Mouse (Mus musculus) R1 (cell line): ENCODE measurements around the gene Xpc.

Experiments used
- DNase-seq: peaks from one replicate; pipeline ENCODE4 v3.0.0-alpha.2; 2018; ENCODE audit warnings: low read depth, low spot score

Gene Xpc

DNA sequence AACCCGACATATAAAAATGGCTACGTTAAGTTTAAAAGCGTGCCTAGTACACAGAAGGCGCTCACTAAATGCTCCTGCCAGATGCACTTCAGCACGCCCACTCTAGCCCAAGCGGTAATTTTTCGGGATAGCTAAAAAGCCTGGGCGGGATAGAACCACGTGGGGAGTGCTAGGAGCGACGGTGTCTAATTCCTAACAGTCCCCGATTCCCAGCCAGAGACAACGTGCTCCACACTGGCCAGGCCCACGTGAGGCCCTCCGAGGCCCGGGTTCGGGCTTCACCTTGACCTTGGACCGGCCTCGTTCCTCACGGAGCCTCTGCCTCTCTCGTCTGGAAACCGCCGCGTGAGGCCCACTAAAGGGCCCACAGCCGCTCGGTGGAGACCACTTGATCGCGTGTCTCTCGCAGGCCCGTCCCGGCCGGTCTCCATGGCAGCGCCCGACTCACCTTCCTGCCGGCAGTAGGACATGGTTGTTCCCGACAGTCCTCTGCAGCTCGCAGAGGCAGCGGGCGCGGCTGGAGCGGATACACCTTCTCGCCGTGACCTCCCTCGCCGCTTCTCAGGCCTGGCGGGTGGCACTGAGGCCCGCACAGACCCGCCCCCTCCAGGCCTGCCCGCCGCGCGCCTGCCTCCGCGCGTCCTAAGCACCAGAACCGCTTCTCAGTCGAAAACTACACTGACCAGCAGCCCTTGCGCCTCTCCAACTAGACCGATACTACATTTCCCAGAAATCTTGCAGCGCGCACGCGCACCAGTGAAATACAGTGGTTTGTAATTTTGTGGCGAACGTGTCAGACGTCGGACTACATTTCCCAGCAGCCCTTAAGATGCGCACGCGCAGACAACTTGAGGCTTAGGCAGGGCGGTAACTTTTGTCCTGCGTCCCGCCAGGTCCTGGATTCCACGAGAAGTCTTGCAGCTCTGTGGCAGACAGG is 42.6 kb downstream of the Xpc start, which contains the start of the genes Chchd4 and Tmem43:
Gene Chchd4, minus strand, starts transcription at position 679 of the 937 bp plus-strand sequence.
Gene Tmem43, plus strand, starts transcription at position 836 of the 937 bp plus-strand sequence.
- peak; percentile 100 for DNase-seq

DNA sequence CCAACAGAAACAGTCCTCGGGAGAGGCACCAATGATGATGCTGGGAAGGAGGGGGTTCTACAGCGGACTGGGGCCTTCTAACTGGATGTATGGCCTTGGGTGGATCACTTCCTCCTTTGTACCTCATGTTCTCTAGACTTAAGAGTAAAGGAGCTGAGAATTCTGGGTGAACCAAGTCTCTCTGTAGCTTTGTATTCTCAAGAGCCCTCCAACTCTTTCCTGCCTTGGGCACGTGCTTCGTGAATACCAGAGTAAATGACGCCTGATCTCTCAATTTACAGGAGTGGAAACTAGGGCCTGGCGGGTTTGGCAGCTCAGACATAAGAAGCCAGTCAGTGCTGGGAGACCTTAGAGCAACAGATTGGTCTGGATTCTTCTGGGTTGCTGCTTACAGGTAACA is 43.4 kb downstream of the Xpc start:
- DNase-seq, result peak; percentile 72

DNA sequence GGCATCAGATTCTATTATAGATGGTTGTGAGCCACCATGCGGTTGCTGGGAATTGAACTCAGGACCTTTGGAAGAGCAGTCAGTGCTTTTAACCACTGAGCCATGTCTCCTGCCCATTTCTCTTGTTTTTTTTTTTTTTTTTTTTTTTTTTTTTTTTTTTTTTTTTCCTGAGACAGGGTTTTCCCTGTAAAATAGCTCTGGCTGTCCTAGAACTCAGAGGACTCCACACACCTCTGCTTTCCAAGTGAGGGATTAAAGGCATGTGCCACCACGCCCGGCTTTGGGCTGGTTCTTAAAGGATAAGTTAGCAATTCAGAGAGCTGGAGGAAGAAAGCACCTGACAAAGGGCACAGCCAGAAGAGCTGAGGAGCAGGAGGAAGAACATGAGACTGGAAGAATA is 44.3 kb downstream of the Xpc start:
- DNase-seq, result peak; percentile 20

DNA sequence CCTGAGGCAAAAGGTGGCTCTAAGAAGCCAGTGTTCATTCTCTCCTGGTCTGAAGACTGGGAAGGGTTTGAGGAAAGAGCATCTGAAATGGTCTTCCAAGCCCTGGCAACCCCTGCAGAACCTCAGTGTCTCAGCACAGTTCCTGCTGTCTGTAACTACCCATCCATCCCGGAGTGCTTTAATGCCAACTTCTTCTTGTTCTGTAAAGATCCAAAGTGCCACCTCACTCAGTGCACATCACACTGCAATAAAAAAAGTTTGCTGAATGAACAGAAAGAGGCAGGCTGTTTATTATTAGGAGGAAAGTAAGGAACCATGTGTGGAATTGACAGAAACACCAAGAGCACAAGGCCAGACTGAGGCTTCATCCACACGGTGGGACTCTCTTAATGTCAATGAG is 45.0 kb downstream of the Xpc start:
- DNase-seq, result no peak

DNA sequence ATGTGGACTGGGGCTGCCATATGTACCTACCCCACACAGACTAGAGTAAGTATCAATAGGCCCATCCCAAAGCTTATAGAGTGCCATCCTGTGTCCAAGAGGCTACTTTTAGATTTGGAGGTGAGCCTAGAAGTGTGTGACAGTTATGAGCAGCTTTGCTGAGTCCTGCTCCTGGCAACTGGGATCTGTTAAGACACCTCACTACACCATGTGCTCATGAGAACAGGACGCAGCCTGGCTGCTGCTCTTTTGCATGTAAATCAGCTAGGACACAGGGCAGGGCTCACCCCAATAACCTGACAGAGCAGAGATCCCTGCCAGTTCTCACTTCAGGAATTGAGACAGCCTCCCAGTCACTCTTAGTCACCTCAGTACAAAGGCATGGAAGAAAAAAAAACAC is 48.6 kb downstream of the Xpc start:
- no peak for DNase-seq

DNA sequence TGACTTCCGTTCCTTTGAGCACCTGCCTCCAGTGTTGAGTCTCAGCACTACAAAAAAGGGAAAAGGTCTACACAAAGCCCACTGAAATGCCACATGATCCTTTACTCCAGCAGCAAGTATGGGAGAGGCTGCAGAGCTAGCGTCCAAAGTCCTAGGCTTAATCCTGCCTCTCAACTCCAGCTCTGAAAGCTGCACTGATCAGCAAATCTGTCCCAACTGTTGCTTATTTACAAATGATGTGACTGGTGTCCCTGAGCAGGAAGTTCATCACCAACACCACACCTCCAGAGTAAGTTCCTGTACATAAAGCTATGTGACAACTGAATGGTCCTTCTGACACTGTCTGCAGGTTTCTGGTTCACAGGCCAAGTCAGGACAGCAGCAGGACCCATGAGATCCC is 49.9 kb downstream of the Xpc start:
- DNase-seq, result no peak

DNA sequence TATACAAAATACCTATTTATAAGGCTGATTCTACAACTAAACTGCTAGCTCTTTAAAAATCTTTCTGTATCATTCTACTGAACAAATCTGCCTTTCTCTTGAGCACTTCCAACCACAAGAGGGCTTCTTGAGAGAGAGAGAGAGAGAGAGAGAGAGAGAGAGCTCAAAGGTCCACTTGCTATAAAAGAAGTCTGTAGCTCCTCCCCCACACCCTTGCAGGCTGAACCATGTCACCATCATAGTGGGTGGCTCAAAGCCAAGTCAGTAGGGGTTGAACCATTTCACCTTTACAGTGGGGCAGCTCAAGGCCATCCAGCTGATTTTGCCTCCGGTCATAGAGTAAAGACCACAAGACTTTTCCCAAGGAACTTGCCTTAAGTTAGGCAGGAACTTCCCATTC is 56.2 kb downstream of the Xpc start:
- DNase-seq, result peak; percentile 54

DNA sequence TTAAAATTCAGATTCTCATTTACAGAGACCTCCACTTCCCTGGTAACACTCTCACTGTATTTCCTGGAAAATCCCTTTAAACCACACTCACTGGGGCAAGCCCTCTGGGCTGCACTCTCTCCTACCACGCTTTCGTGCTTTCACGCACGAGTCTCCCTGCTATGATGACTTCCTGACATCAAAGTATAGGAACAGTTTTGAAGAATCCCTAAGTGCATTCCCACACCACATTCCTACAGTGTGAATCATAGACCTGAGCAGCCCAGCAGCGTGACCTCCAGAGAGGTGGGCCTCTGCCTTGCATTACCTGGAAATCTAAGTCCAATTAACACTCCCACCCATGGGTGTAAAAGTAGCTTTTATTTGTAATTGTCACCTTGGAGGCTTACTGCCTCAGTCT is 61.1 kb downstream of the Xpc start:
- DNase-seq, result peak; percentile 70

DNA sequence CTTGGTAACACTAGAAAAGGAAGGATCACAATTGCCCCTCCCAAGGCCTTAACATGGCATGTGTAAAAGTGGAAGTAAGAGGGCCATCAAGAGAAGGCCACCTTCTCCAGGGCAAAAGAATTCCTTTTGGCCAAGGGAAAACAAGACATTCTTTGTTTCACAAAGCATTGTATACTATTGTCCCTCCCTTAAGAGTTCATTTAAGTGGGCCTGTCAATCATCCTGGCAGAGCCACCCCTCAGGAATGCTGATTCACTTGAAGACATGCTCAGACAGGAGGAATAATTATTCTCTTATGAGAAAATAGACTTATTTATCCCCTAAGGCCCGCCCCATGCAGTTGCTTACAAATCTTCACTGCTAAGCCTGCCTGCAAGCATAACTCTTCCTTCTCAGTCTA is 63.6 kb downstream of the Xpc start:
- DNase-seq, result peak; percentile 70

DNA sequence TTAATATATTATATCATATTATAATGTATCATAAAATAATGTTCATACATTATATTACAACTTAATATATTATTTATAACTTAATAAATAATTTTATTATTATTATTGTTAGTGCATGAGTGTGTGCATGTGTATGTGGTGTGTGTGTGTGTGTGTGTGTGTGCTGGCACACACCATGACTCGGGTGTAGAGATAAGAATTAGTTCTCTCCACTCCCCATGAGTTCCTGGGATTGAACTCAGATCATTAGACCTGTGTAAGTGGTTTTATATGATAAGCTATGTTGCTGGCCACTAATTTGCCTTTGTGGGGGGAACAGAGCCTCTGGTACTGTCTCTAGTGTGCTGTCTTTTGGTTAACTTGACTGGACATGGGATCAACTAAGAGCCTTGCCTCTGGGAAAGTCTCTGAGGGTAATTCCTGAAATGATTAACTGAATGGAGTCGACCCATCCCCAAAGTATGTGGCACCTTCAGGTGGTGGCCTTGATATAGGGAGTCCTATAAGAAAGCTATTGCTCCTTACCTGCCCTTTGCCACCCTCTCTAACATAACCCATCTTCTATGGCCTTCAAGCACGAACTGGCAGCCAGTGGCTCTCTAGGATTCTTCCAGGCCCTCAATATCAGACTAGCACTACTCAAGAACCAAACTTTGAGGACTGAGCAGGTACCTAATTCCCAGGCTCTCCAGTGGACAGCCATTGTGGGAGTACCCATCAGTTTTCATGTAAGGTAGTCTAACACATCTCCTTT is 66.0 kb downstream of the Xpc start:
- no peak for DNase-seq

DNA sequence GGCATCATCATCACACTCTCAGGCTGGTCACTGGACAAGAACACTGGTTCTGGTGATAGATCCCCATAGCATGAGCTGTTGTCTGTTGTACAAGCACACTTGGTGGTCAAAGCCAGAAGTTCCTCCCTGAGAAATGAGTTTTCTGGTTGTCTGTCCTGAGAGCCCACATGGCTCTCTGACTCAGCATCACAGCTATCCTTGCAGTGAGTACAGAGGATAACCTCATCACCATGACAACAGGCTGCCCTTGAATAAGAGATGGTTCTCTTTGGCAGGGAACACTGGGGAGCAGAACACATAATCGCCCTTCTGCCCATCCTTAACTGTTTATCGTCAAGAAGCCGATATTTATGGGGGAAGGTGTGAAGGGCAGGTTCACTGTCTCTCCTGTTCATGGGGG is 70.4 kb downstream of the Xpc start:
- DNase-seq, result peak; percentile 25

DNA sequence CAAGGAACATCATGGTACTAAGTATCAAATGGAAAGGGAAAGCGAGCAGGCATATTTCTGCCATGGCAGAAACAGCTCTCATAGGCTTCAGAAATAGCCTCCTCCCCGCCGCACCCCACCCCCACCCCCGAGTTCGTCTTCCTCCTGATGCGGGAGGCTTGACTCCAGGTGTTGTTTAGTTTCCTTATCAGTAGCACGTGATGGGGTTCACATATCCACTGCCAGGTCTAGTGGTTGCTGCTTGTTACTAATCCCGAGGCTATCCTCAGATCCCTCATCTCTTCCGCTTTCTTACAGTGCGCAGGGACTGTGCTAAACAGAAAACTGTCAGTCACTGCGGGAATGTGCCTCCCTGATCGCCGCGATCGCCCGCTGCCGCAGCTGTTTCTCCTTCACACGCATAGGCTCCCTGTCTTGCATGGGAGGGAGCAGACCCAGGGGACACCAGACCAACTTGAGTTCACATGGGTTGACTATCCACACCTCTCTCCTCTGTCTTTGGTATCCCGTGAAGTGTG is 74.5 kb downstream of the Xpc start:
- no peak for DNase-seq

DNA sequence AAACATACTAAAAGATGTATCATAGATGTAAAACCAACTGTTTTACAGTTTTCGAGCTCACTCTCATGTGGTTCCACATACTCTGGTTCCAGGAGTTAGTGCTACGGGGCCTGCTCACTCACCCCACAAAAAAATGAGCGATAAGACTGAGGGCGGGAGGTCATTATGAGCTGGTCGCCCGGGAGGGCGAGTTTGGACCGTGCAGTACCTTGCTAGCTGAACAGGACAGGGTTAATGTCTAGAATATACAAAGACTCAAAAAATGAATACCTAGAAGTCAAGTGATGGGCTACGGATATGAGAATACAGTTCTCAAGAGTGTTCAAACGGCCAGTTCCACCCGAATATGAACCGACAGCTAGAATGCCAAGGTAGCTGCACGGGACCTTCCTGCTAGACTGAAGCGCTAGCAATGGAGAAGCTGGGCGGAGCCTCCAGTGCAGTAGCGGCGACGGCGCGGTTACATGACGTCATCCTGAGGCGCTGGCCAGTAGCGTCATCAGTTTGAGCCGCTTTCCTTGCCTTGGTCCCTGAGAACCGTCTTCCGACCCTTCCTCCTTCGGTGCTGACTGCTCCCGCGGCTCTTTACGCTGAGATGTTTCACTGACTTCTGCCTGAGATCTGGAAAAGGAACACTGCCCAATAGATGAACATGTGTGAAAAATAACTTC is 75.1 kb downstream of the Xpc start:
- peak; percentile 96 for DNase-seq
